Mouse (Mus musculus) spleen, postnatal 10 days (tissue): Measurements from ENCODE around the gene Opn3.
A peak's percentile ranks its signal among the peaks of the same experiment; 100 is the strongest.

Experiments used
- DNase-seq, 2 experiments: peaks; one replicate each; pipeline ENCODE4 v3.0.0; 2021 to 2022; ENCODE audit warnings: low spot score in 2 of 2

Opn3 gene

DNA sequence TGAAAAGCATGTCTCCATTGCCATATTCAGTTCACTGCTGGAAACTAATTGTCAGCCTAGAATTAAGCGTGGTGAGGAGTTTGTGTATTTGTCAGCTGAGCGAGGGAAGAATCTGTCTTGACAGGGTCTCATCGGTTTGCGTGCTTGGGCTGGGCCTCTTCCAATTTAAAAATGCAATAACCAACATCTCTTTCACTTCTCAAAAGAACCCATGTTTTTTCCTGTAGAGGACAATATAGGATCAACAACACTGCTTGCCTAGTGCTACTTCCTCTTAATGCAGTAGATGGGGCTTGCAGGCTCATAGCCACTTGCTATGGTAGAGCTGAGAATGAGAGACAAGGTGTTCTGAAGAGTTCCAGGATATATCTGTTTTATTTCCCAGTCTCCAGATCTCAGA, 32.7 kb downstream of the Opn3 start:
- DNase-seq: no peak

DNA sequence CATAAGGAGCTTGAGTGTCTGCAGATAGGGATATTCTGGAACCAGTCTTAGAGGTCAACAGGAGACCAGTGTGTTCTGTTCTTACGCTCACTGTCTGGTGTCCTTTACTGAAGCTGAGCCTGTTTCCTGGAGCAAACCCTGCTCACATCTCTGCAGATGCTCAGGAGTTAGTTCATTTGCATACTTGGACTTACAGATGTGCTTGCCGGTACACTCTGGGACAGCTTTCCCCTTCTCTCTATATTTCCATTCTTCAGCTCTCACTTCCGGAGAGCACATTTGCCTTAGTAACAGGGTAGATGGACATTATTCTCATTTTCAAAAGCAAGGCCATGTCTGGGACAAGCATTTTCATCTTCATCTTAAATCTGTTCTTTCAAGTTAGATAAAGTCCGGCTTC, 44.0 kb downstream of the Opn3 start:
- no peak for DNase-seq

DNA sequence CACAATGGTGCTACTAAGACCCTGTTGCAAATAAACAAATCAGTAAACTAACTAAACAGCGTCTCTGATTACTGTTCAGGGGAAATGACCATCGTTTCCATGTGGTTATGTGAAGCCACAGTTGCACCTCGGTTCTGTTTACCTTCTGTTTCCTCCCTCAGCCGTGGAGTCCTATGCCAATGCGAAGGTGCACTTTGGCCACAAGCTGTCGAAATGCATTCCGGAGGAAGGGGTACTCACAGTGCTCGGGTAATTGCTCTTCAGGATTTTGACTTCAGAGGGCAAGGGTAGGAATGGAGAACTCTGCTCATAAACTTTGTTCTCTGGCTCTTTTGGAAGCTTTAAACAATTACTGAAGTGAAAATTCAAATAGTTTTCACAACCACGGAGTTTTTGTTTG, 45.6 kb downstream of the Opn3 start:
- DNase-seq: no peak

GRCm38 (mm10) chr1:175643496-175644265, 48.9 kb downstream of the Opn3 start:
- no peak for DNase-seq

DNA sequence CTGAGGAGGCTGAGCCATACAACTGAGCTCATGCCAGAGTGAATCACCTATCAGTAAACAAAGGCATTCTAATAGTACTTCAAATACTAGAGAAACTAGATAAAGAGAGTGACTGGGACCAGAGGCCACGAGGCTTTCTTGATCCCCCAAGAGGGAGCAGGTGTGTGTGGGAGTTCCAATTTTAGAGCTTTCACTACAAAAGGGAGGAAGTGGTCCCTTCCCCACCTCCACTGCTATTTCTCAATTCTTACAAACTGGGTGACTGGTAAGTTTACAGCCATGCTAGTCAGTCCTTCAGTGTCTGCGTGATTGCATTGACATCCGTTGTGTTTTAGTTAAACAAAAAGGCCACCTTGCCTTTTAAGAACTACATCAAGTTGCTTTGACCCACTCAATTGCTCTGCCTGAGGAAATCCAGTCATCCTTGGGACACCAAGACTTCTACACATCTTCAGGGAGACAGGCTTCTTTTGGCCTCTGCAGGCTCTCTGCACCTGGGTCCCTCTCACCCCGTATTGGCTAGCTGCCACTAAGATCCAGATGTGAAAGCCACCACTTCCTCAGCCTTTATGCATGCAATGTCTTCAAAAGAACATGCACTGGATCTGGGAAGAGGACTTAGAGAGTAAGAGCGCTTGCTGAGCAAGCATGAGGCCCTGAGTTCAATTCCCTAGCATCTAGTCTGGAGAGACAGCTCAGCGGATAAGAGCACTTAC, 52.0 kb downstream of the Opn3 start:
- DNase-seq: no peak

DNA sequence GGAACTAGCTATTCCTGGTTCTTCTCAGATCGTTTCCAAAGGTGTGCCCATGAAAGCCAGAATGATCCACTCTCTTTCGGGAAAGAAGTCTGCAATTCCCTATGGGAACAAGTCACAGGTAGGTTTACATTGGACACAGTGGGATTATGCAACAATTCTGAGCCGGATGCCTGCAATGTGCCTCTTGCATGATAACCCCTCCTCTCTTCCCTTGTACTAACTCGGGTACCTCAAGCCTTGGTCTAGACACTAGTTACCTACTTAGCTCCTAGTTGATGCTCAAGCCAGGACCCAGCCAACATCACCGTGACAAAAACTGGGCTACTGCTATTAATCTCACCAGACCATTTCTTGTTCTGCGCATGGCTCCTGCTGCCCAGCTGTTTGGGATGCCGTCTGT, 53.5 kb downstream of the Opn3 start:
- no peak for DNase-seq

DNA sequence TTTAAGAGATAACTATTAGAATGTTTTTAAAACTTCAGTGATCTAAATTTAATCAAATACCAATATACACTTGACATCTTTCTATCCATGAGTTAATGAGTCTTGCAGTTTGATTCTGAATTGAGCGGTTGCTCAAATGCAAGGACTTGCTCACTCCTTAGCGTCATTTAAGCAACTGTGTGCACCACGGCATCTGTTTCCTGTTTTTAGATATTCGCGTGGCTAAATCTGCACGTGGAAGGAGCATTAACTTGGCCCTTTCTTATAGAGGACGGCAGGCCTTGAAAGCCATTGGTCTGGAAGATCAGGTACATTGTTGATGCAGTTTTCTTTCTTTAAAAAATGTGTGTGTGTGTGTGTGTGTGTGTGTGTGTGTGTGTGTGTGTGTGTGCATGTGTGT, 54.9 kb downstream of the Opn3 start:
- DNase-seq: no peak

GRCm38 (mm10) chr1:175632470-175632869, 60.1 kb downstream of the Opn3 start:
- no peak for DNase-seq

GRCm38 (mm10) chr1:175631721-175632221, 60.8 kb downstream of the Opn3 start:
- no peak for DNase-seq

- no peak for DNase-seq
These were observed 61.5 kb downstream of the Opn3 start for GRCm38 (mm10) chr1:175631080-175631479.

DNA sequence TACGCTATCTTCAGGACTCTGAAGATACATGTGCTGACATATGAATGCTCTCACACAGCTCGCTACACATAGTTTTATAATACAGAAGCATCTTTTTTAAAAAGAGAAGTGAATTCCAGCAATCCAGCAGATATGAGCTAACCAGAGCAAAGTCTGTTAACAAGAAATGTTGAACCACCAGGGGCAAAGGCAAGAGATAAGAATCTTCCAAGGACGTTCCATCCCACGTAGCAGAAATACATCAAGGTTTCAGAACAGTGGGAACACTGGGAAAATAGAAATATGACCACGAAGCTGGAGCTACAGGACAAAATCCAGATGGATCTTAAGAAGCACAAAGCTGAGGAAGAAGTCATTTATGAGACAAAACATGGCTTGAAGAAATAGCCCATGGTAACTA, 62.2 kb downstream of the Opn3 start:
- no peak for DNase-seq

- DNase-seq: no peak
These were observed 63.3 kb downstream of the Opn3 start for GRCm38 (mm10) chr1:175629248-175629647.

GRCm38 (mm10) chr1:175625990-175626692, 66.4 kb downstream of the Opn3 start:
- peak in 1 of 2 experiments; percentile 44 for DNase-seq

DNA sequence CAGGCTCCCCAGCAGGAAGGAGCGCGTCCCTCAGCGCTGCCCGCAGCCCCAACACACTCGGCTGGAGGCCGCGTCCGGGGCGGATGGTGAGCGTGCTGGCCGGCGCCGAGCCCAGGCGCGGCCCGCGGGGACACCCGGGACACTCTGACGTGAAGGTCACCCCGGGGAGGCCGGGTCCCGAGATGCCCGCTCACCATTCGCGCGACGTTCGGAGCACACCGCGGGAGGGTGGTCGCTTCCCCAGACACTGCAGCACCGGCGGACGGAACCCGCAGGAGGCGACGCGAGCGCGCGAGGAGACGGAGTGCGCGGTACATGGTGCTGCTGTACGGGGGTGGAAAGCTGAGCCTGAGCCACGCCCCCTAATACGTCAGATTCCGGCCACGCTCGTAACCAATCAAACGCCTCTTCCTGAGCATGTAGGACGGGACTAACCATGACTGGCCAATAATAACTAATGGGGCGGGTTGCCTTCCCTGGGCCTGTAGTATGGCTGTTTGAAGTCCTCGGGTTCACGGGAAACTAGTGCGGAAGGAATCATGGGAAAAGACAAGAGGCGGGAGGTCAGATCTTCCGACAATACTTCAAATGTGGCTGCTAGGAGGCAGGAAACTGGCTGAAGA, 67.2 kb downstream of the Opn3 start, which contains the start of gene Fh1:
TSS of gene Fh1 (minus strand) at position 379 of the 623 bp plus-strand sequence.
- peak; percentile 89 to 96 for DNase-seq

DNA sequence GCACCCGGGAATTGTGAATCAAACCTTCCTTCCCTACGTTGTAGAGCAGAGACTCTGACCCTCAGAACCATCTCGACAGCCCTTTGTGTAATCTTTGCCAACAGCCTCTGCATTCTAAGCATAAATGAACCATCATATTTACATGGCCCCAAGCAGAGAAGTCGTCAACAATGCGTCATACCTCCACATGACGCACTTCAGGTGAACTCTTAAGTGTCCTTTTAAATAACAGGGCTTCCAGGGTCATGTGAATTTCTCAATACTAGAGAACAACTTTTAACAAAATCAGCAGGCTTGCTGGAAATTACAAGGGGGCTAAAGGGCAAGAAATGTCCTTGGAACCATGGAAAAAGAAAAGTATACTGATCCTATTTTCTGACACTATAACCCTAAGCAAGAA, 68.9 kb downstream of the Opn3 start:
- DNase-seq: no peak

GRCm38 (mm10) chr1:175619814-175620431, 72.7 kb downstream of the Opn3 start, which contains the start of gene Kmo:
Gene Kmo, plus strand, starts transcription at chr1:175620381.
- no peak for DNase-seq

- DNase-seq: no peak
These were observed 77.6 kb downstream of the Opn3 start for GRCm38 (mm10) chr1:175614992-175615391.
